Mouse (Mus musculus): ENCODE data around the gene Nt5c. TPM values are rescaled to one million over a fixed set of nuclear protein-coding genes. Genes with fewer than 3 reads are reported as not detected.

The Nt5c gene
- polyA plus RNA-seq (2012; rRNA removed) = 122 and 145 TPM in 2 replicates

- peak within 1 kb of the TSS; percentile 45; the same call in 1 of the 2 replicates for H3K27ac ChIP-seq (ENCODE audit: control insufficient read depth, insufficient read depth, low read length)
- H3K36me3 ChIP-seq (ENCODE audit: control insufficient read depth, insufficient read depth, low read length) = peaks cover 16% of the 10 kb centered on the region
- H3K4me1 ChIP-seq (replicated peaks; ENCODE audit: control insufficient read depth, insufficient read depth, low read length) = peaks cover 14% of the 10 kb centered on the region
- H3K4me3 ChIP-seq (ENCODE audit: control insufficient read depth, insufficient read depth, low read length) = peak within 1 kb of the TSS; percentile 79
- peak; percentile 85 for DNase-seq
- TF ChIP-seq POLR2A (IDR thresholded peaks at IDR 0.05; ENCODE audit: control insufficient read depth, extremely low read depth, insufficient read depth, low read length, poor library complexity) (peak; percentile 82), CTCF (IDR thresholded peaks at IDR 0.05; ENCODE audit: borderline replicate concordance, control insufficient read depth, extremely low read depth, insufficient read depth, low read length, poor library complexity) (no peak; the same call in 1 of the 2 replicates)
- under 1% methylated on average over 43 of the region's 43 CpGs for WGBS
- no peaks in the 10 kb centered on the region for H3K27me3 ChIP-seq (ENCODE audit: control insufficient read depth, insufficient read depth, low read length)
Observed at GRCm38 (mm10) chr11:115491356-115492083, at the start of gene Nt5c. Gene Nt5c, minus strand, starts transcription at chr11:115491862.

- Histone ChIP-seq H3K36me3 (ENCODE audit: control insufficient read depth, insufficient read depth, low read length) (peaks cover 8% of the 10 kb centered on the region), H3K27me3 (ENCODE audit: control insufficient read depth, insufficient read depth, low read length) (no peaks in the 10 kb centered on the region), H3K4me3 (ENCODE audit: control insufficient read depth, insufficient read depth, low read length) (no peak overlapping the region), H3K4me1 (replicated peaks; ENCODE audit: control insufficient read depth, insufficient read depth, low read length) (peaks cover 7% of the 10 kb centered on the region), H3K27ac (ENCODE audit: control insufficient read depth, insufficient read depth, low read length) (no peak overlapping the region)
- TF ChIP-seq POLR2A (IDR thresholded peaks at IDR 0.05; ENCODE audit: control insufficient read depth, extremely low read depth, insufficient read depth, low read length, poor library complexity) (no peak), CTCF (IDR thresholded peaks at IDR 0.05; ENCODE audit: borderline replicate concordance, control insufficient read depth, extremely low read depth, insufficient read depth, low read length, poor library complexity) (no peak)
- DNase-seq = no peak
- WGBS = 60% methylated on average over 2 of the region's 2 CpGs
Observed at GRCm38 (mm10) chr11:115538045-115538444, 46.4 kb upstream of the Nt5c start.

GRCm38 (mm10) chr11:115536856-115537568 is 45.4 kb upstream of the Nt5c start:
- Histone ChIP-seq H3K4me1 (replicated peaks; ENCODE audit: control insufficient read depth, insufficient read depth, low read length) (peaks cover 7% of the 10 kb centered on the region), H3K27ac (ENCODE audit: control insufficient read depth, insufficient read depth, low read length) (peak overlapping the region; percentile 79), H3K4me3 (ENCODE audit: control insufficient read depth, insufficient read depth, low read length) (no peak overlapping the region; the same call in 1 of the 2 replicates), H3K36me3 (ENCODE audit: control insufficient read depth, insufficient read depth, low read length) (peaks cover 18% of the 10 kb centered on the region), H3K27me3 (ENCODE audit: control insufficient read depth, insufficient read depth, low read length) (no peaks in the 10 kb centered on the region)
- peak; percentile 39 for DNase-seq
- WGBS = 67% methylated on average over 10 of the region's 10 CpGs
- TF ChIP-seq POLR2A (IDR thresholded peaks at IDR 0.05; ENCODE audit: control insufficient read depth, extremely low read depth, insufficient read depth, low read length, poor library complexity) (no peak), CTCF (IDR thresholded peaks at IDR 0.05; ENCODE audit: borderline replicate concordance, control insufficient read depth, extremely low read depth, insufficient read depth, low read length, poor library complexity) (no peak)

GRCm38 (mm10) chr11:115536038-115536681 is 44.5 kb upstream of the Nt5c start, which contains the start of gene Sumo2:
Gene Sumo2, minus strand, starts transcription at chr11:115536276.
- DNase-seq = peak; percentile 99
- H3K36me3 ChIP-seq (ENCODE audit: control insufficient read depth, insufficient read depth, low read length) = peaks cover 27% of the 10 kb centered on the region
- H3K27me3 ChIP-seq (ENCODE audit: control insufficient read depth, insufficient read depth, low read length) = no peaks in the 10 kb centered on the region
- peak; percentile 66; the same call in 1 of the 2 replicates for TF ChIP-seq CTCF (IDR thresholded peaks at IDR 0.05; ENCODE audit: borderline replicate concordance, control insufficient read depth, extremely low read depth, insufficient read depth, low read length, poor library complexity)
- peak; percentile 59 for TF ChIP-seq POLR2A (IDR thresholded peaks at IDR 0.05; ENCODE audit: control insufficient read depth, extremely low read depth, insufficient read depth, low read length, poor library complexity)
- peak within 1 kb of the TSS; percentile 99 for H3K4me3 ChIP-seq (ENCODE audit: control insufficient read depth, insufficient read depth, low read length)
- H3K27ac ChIP-seq (ENCODE audit: control insufficient read depth, insufficient read depth, low read length) = peak within 1 kb of the TSS; percentile 81
- peaks cover 7% of the 10 kb centered on the region for H3K4me1 ChIP-seq (replicated peaks; ENCODE audit: control insufficient read depth, insufficient read depth, low read length)
- WGBS = 1% methylated on average over 69 of the region's 70 CpGs

GRCm38 (mm10) chr11:115535401-115536037 is 43.9 kb upstream of the Nt5c start:
- H3K4me3 ChIP-seq (ENCODE audit: control insufficient read depth, insufficient read depth, low read length) = peak overlapping the region; percentile 99
- under 1% methylated on average over 81 of the region's 84 CpGs for WGBS
- no peak for TF ChIP-seq CTCF (IDR thresholded peaks at IDR 0.05; ENCODE audit: borderline replicate concordance, control insufficient read depth, extremely low read depth, insufficient read depth, low read length, poor library complexity)
- TF ChIP-seq POLR2A (IDR thresholded peaks at IDR 0.05; ENCODE audit: control insufficient read depth, extremely low read depth, insufficient read depth, low read length, poor library complexity) = no peak
- peak overlapping the region; percentile 81 for H3K27ac ChIP-seq (ENCODE audit: control insufficient read depth, insufficient read depth, low read length)
- DNase-seq = peak; percentile 67
- no peaks in the 10 kb centered on the region for H3K27me3 ChIP-seq (ENCODE audit: control insufficient read depth, insufficient read depth, low read length)
- peaks cover 30% of the 10 kb centered on the region for H3K36me3 ChIP-seq (ENCODE audit: control insufficient read depth, insufficient read depth, low read length)
- H3K4me1 ChIP-seq (replicated peaks; ENCODE audit: control insufficient read depth, insufficient read depth, low read length) = peaks cover 7% of the 10 kb centered on the region
